Mouse (Mus musculus): Measurements from ENCODE around the gene Mical1. TPM values are rescaled to one million over a fixed set of nuclear protein-coding genes. Genes with fewer than 3 reads are reported as not detected.
A peak's percentile ranks its signal among the peaks of the same experiment; 100 is the strongest.

Mical1 gene
- total RNA-seq, 2 experiments from 2014 or later: 5.9 to 6.9 TPM

GRCm38 (mm10) chr10:41461057-41461722, 14.9 kb upstream of the Mical1 start:
- no peak overlapping the region for H3K4me3 ChIP-seq
- no peak for TF ChIP-seq CTCF (IDR thresholded peaks at IDR 0.05)
- intact Hi-C loops (cut with DNase I): no loop called here
- H3K27ac ChIP-seq: no peak overlapping the region
- DNase-seq: no peak

- Histone ChIP-seq H3K4me3 (no peak overlapping the region), H3K27ac (no peak overlapping the region)
- DNase-seq: no peak
- TF ChIP-seq CTCF (IDR thresholded peaks at IDR 0.05): no peak
- intact Hi-C loops (cut with DNase I): no loop called here
Measured at GRCm38 (mm10) chr10:41464401-41464955, 11.6 kb upstream of the Mical1 start.

- no peak for DNase-seq
- no peak for TF ChIP-seq CTCF (IDR thresholded peaks at IDR 0.05)
- Histone ChIP-seq H3K27ac (no peak overlapping the region), H3K4me3 (no peak overlapping the region)
- intact Hi-C loops (cut with DNase I): no loop called here
Measured at GRCm38 (mm10) chr10:41467325-41467724, 8.8 kb upstream of the Mical1 start.

GRCm38 (mm10) chr10:41470693-41471092, 5.4 kb upstream of the Mical1 start:
- Histone ChIP-seq H3K4me3 (no peak overlapping the region), H3K27ac (no peak overlapping the region)
- no peak for TF ChIP-seq CTCF (IDR thresholded peaks at IDR 0.05)
- intact Hi-C loops (cut with DNase I): no loop called here
- no peak for DNase-seq

- intact Hi-C loops (cut with DNase I): no loop called here
- DNase-seq: no peak
- Histone ChIP-seq H3K27ac (no peak overlapping the region), H3K4me3 (no peak overlapping the region)
- TF ChIP-seq CTCF (IDR thresholded peaks at IDR 0.05): no peak
Measured at GRCm38 (mm10) chr10:41472534-41472933, 3.6 kb upstream of the Mical1 start.

- intact Hi-C loops (cut with DNase I): no loop called here
- DNase-seq: no peak
- no peak overlapping the region for H3K27ac ChIP-seq
- no peak overlapping the region for H3K4me3 ChIP-seq
- no peak for TF ChIP-seq CTCF (IDR thresholded peaks at IDR 0.05)
Measured at GRCm38 (mm10) chr10:41472962-41473481, 3.1 kb upstream of the Mical1 start.

GRCm38 (mm10) chr10:41473782-41474468, 2.2 kb upstream of the Mical1 start:
- no peak for TF ChIP-seq CTCF (IDR thresholded peaks at IDR 0.05)
- Histone ChIP-seq H3K4me3 (no peak overlapping the region), H3K27ac (peak overlapping the region; percentile 89; the same call in 1 of the 2 replicates)
- intact Hi-C loops (cut with DNase I): no loop called here
- no peak for DNase-seq

GRCm38 (mm10) chr10:41474981-41475391, 1.1 kb upstream of the Mical1 start:
- intact Hi-C loops (cut with DNase I): no loop called here
- no peak for TF ChIP-seq CTCF (IDR thresholded peaks at IDR 0.05)
- H3K27ac ChIP-seq: peak overlapping the region; percentile 89
- peak; percentile 39 for DNase-seq
- H3K4me3 ChIP-seq: peak overlapping the region; percentile 84

GRCm38 (mm10) chr10:41477018-41477277, 834 bp downstream of the Mical1 start:
- H3K27ac ChIP-seq: peak overlapping the region; percentile 89
- no peak for DNase-seq
- no peak for TF ChIP-seq CTCF (IDR thresholded peaks at IDR 0.05)
- intact Hi-C loops (cut with DNase I): no loop called here
- peak overlapping the region; percentile 84 for H3K4me3 ChIP-seq

GRCm38 (mm10) chr10:41477278-41478181, 1.4 kb downstream of the Mical1 start:
- intact Hi-C loops (cut with DNase I): no loop called here
- H3K27ac ChIP-seq: peak overlapping the region; percentile 89
- DNase-seq: peak; percentile 84
- TF ChIP-seq CTCF (IDR thresholded peaks at IDR 0.05): no peak
- peak overlapping the region; percentile 84 for H3K4me3 ChIP-seq

GRCm38 (mm10) chr10:41479961-41480360, 3.8 kb downstream of the Mical1 start:
- no peak for DNase-seq
- Histone ChIP-seq H3K4me3 (no peak overlapping the region), H3K27ac (no peak overlapping the region)
- intact Hi-C loops (cut with DNase I): no loop called here
- TF ChIP-seq CTCF (IDR thresholded peaks at IDR 0.05): no peak
